Mouse (Mus musculus) MEL (cell line): ENCODE data around the gene Serpinf1. TPM values are rescaled to one million over a fixed set of nuclear protein-coding genes. Genes with fewer than 3 reads are reported as not detected.

ENCODE experiments used
- DNase-seq: peaks from one replicate; pipeline ENCODE4 v3.0.0; 2011; ENCODE audit warnings: low read depth, low spot score
- H3K27ac ChIP-seq: 2 replicates; pipeline ENCODE4 v1.5.1; 2012; ENCODE audit warnings: low read depth, mild to moderate bottlenecking, control low read depth, low read length, moderate library complexity; ENCODE audit not compliant: control insufficient read depth
- H3K27me3 ChIP-seq, 2 experiments: fragments of 150-350 bp in 1 of 2; sonication (generic) in 1 of 2; 2 replicates each; pipeline ENCODE4 v1.6.1; 2012; ENCODE audit warnings: low read length in 2 of 2, mild to moderate bottlenecking in 2 of 2, improper control_type of control experiment in 1 of 2, moderate library complexity in 1 of 2; ENCODE audit not compliant: insufficient read depth in 2 of 2, control insufficient read depth in 1 of 2
- H3K36me3 ChIP-seq, 2 experiments: 2 replicates each; pipeline ENCODE4 v1.6.1; 2012 to 2014; ENCODE audit warnings: low read length in 2 of 2, improper control_type of control experiment in 1 of 2, inconsistent platforms in 1 of 2, mild to moderate bottlenecking in 1 of 2; ENCODE audit not compliant: insufficient read depth in 2 of 2, control insufficient read depth in 1 of 2
- H3K4me1 ChIP-seq, 2 experiments: fragments of 150-350 bp in 1 of 2; sonication (generic) in 1 of 2; 2 replicates each; pipeline ENCODE4 v1.6.1; 2012; ENCODE audit warnings: low read length in 2 of 2, improper control_type of control experiment in 1 of 2, mild to moderate bottlenecking in 1 of 2; ENCODE audit not compliant: insufficient read depth in 2 of 2, control insufficient read depth in 1 of 2
- H3K4me3 ChIP-seq, 2 experiments: fragments of 150-350 bp in 1 of 2; sonication (generic) in 1 of 2; 2 replicates each; pipeline ENCODE4 v1.5.1; 2012; ENCODE audit warnings: low read depth in 2 of 2, low read length in 2 of 2, mild to moderate bottlenecking in 2 of 2, moderate library complexity in 2 of 2, control low read depth in 1 of 2, improper control_type of control experiment in 1 of 2; ENCODE audit not compliant: control insufficient read depth in 1 of 2, insufficient read depth in 1 of 2
- H3K79me2 ChIP-seq: 2 replicates; pipeline ENCODE4 v1.6.1; 2012; ENCODE audit warnings: mild to moderate bottlenecking, low read length, moderate library complexity; ENCODE audit not compliant: control insufficient read depth, poor library complexity, insufficient read depth
- H3K9ac ChIP-seq: 2 replicates; pipeline ENCODE4 v1.6.1; 2012; ENCODE audit warnings: low read depth, mild to moderate bottlenecking, control low read depth, low read length, moderate library complexity; ENCODE audit not compliant: control insufficient read depth, poor library complexity, severe bottlenecking
- H3K9me3 ChIP-seq: fragments of 150-350 bp; sonication (generic); replicated peaks from 2 replicates; pipeline ENCODE4 v1.6.1; 2012; ENCODE audit warnings: mild to moderate bottlenecking, low read length, improper control_type of control experiment, moderate library complexity; ENCODE audit not compliant: insufficient read depth
- BHLHE40 ChIP-seq: IDR thresholded peaks from 2 replicates; pipeline ENCODE4 v1.6.1; 2012; ENCODE audit warnings: low read depth, mild to moderate bottlenecking, inconsistent platforms, low read length, improper control_type of control experiment, borderline replicate concordance
- CHD1 ChIP-seq: IDR thresholded peaks from 2 replicates; pipeline ENCODE4 v1.6.1; 2012; ENCODE audit warnings: low read depth, mild to moderate bottlenecking, inconsistent platforms, low read length, improper control_type of control experiment
- CTCF ChIP-seq, 3 experiments: IDR thresholded peaks in 2 of 3; conservative IDR thresholded peaks in 1 of 3; 2 replicates each; pipeline ENCODE4 v1.5.1; 2011 to 2012; ENCODE audit warnings: low read length in 3 of 3, low read depth in 2 of 3, mild to moderate bottlenecking in 2 of 3, improper control_type of control experiment in 1 of 3, inconsistent platforms in 1 of 3, mixed read lengths in 1 of 3, moderate library complexity in 1 of 3; ENCODE audit not compliant: control insufficient read depth in 1 of 3, insufficient read depth in 1 of 3, poor library complexity in 1 of 3, severe bottlenecking in 1 of 3
- E2F4 ChIP-seq: IDR thresholded peaks from 2 replicates; pipeline ENCODE4 v1.6.1; 2011; ENCODE audit warnings: low read depth, low read length, improper control_type of control experiment, borderline replicate concordance
- ETS1 ChIP-seq: IDR thresholded peaks from 2 replicates; pipeline ENCODE4 v1.6.1; 2012; ENCODE audit warnings: low read depth, mild to moderate bottlenecking, inconsistent platforms, low read length, improper control_type of control experiment, moderate library complexity
- GABPA ChIP-seq: IDR thresholded peaks from 2 replicates; pipeline ENCODE4 v1.6.1; 2012; ENCODE audit warnings: low read depth, mild to moderate bottlenecking, inconsistent platforms, low read length, improper control_type of control experiment, moderate library complexity
- HCFC1 ChIP-seq: IDR thresholded peaks from 2 replicates; pipeline ENCODE4 v1.6.1; 2012; ENCODE audit warnings: low read depth, mild to moderate bottlenecking, inconsistent platforms, low read length, improper control_type of control experiment, moderate library complexity
- JUND ChIP-seq: IDR thresholded peaks from 2 replicates; pipeline ENCODE4 v1.6.1; 2011; ENCODE audit warnings: low read depth, mild to moderate bottlenecking, improper control_type of control experiment, low read length
- KAT2A ChIP-seq: conservative IDR thresholded peaks from 2 replicates; pipeline ENCODE4 v1.6.1; 2012; ENCODE audit warnings: low read depth, low read length, improper control_type of control experiment, inconsistent platforms
- MAFK ChIP-seq: IDR thresholded peaks from 2 replicates; pipeline ENCODE4 v1.6.1; 2011; ENCODE audit warnings: low read depth, mild to moderate bottlenecking, low read length, improper control_type of control experiment, borderline replicate concordance
- MAX ChIP-seq: IDR thresholded peaks from 2 replicates; pipeline ENCODE4 v1.6.1; 2011; ENCODE audit warnings: low read length, improper control_type of control experiment
- MAZ ChIP-seq: IDR thresholded peaks from 2 replicates; pipeline ENCODE4 v1.6.1; 2012; ENCODE audit warnings: low read depth, mild to moderate bottlenecking, inconsistent platforms, low read length, improper control_type of control experiment
- MEF2A ChIP-seq: IDR thresholded peaks from 2 replicates; pipeline ENCODE4 v1.6.1; 2014; ENCODE audit warnings: low read depth, mild to moderate bottlenecking, inconsistent platforms, low read length, improper control_type of control experiment; ENCODE audit not compliant: poor library complexity, insufficient replicate concordance, severe bottlenecking; ENCODE audit errors: extremely low read depth
- MYB ChIP-seq: IDR thresholded peaks from 2 replicates; pipeline ENCODE4 v1.6.1; 2011; ENCODE audit warnings: mild to moderate bottlenecking, low read depth, low read length, improper control_type of control experiment
- MYC ChIP-seq: IDR thresholded peaks from 2 replicates; pipeline ENCODE4 v1.6.1; 2011; ENCODE audit warnings: low read depth, mild to moderate bottlenecking, low read length, improper control_type of control experiment, moderate library complexity
- NELFE ChIP-seq: IDR thresholded peaks from 2 replicates; pipeline ENCODE4 v1.6.1; 2011; ENCODE audit warnings: low read depth, low read length, improper control_type of control experiment
- POLR2A ChIP-seq, 2 experiments: IDR thresholded peaks; 2 replicates each; pipeline ENCODE4 v1.6.1; 2011 to 2012; ENCODE audit warnings: low read length in 2 of 2, mild to moderate bottlenecking in 2 of 2, control low read depth in 1 of 2, improper control_type of control experiment in 1 of 2, low read depth in 1 of 2, moderate library complexity in 1 of 2; ENCODE audit not compliant: control insufficient read depth in 1 of 2, insufficient read depth in 1 of 2, poor library complexity in 1 of 2
- POLR2AphosphoS5 ChIP-seq: IDR thresholded peaks from 2 replicates; pipeline ENCODE4 v1.6.1; 2012; ENCODE audit warnings: low read depth, borderline replicate concordance, mild to moderate bottlenecking, inconsistent platforms, low read length, moderate library complexity, mixed read lengths
- RAD21 ChIP-seq: IDR thresholded peaks from 2 replicates; pipeline ENCODE4 v1.6.1; 2011; ENCODE audit warnings: mild to moderate bottlenecking, low read depth, low read length, improper control_type of control experiment
- SIN3A ChIP-seq: IDR thresholded peaks from 2 replicates; pipeline ENCODE4 v1.6.1; 2012; ENCODE audit warnings: low read length, improper control_type of control experiment, inconsistent platforms
- SMC3 ChIP-seq: IDR thresholded peaks from 2 replicates; pipeline ENCODE4 v1.6.1; 2011; ENCODE audit warnings: low read depth, low read length, improper control_type of control experiment
- TCF12 ChIP-seq: IDR thresholded peaks from 2 replicates; pipeline ENCODE4 v1.6.1; 2014; ENCODE audit warnings: low read depth, mild to moderate bottlenecking, inconsistent platforms, low read length, improper control_type of control experiment, moderate library complexity
- UBTF ChIP-seq: IDR thresholded peaks from 2 replicates; pipeline ENCODE4 v1.6.1; 2012; ENCODE audit warnings: low read depth, mild to moderate bottlenecking, inconsistent platforms, low read length, improper control_type of control experiment, moderate library complexity, borderline replicate concordance; ENCODE audit not compliant: insufficient read depth
- USF1 ChIP-seq: IDR thresholded peaks from 2 replicates; pipeline ENCODE4 v1.6.1; 2014; ENCODE audit warnings: low read depth, mild to moderate bottlenecking, inconsistent platforms, low read length, improper control_type of control experiment, moderate library complexity
- ZC3H11A ChIP-seq: IDR thresholded peaks from 2 replicates; pipeline ENCODE4 v1.6.1; 2012; ENCODE audit warnings: low read depth, mild to moderate bottlenecking, inconsistent platforms, low read length, improper control_type of control experiment
- ZKSCAN1 ChIP-seq: IDR thresholded peaks from 2 replicates; pipeline ENCODE4 v1.6.1; 2012; ENCODE audit warnings: low read depth, mild to moderate bottlenecking, inconsistent platforms, low read length, improper control_type of control experiment, moderate library complexity
- polyA plus RNA-seq, 2 experiments: library from polyadenylated mRNA; stranded (reverse) in 1 of 2; unstranded in 1 of 2; fragments of >175 nt in 1 of 2; fragments of >200 nt in 1 of 2; gene quantifications; 2 replicates each; pipeline versions ENCODE4 v1.2.1 to v1.2.4; 2012; ENCODE audit warnings: low replicate concordance in 2 of 2, low read depth in 1 of 2; ENCODE audit not compliant: insufficient read length in 2 of 2, insufficient read depth in 1 of 2, missing spikeins in 1 of 2
- total RNA-seq: library from RNA; depleted of rRNA; stranded (reverse); fragments of 300-350 nt; gene quantifications from 2 replicates; pipeline ENCODE4 v1.2.3, GENCODE M21; 2012

Serpinf1 gene
- total and polyA plus RNA-seq, 3 experiments = 0.36 TPM; not detected in 2

GRCm38 (mm10) chr11:75423091-75423490 lies 590 bp upstream of the Serpinf1 start:
- no peak for DNase-seq
- H3K27ac ChIP-seq = no peak overlapping the region
- TF ChIP-seq MAZ (no peak), SIN3A (no peak), POLR2AphosphoS5 (no peak), E2F4 (no peak), MAX (no peak)
- H3K9ac ChIP-seq = no peak overlapping the region
- no peak overlapping the region for H3K4me3 ChIP-seq
- H3K36me3 ChIP-seq = no peaks in the 10 kb centered on the region
- H3K79me2 ChIP-seq = no peaks in the 10 kb centered on the region
- no peaks in the 10 kb centered on the region for H3K4me1 ChIP-seq
- H3K9me3 ChIP-seq = no peaks in the 10 kb centered on the region
- no peaks in the 10 kb centered on the region for H3K27me3 ChIP-seq

GRCm38 (mm10) chr11:75421375-75422012 lies 1.0 kb downstream of the Serpinf1 start:
- DNase-seq = no peak
- no peaks in the 10 kb centered on the region for H3K27me3 ChIP-seq
- H3K27ac ChIP-seq = no peak overlapping the region

GRCm38 (mm10) chr11:75420810-75421374 lies 1.6 kb downstream of the Serpinf1 start:
- TF ChIP-seq HCFC1 = no peak
- no peak for TF ChIP-seq GABPA
- no peak for TF ChIP-seq CTCF (IDR thresholded peaks at IDR 0.05 in 2 of 3, conservative IDR thresholded peaks at IDR 0.05 in 1 of 3; ENCODE audit: control insufficient read depth in 1 of 3, insufficient read depth in 1 of 3, low read depth in 2 of 3, low read length in 3 of 3, poor library complexity in 1 of 3, severe bottlenecking in 1 of 3)
- TF ChIP-seq ETS1 = no peak
- no peak for TF ChIP-seq ZC3H11A
- TF ChIP-seq UBTF = no peak
- no peak for TF ChIP-seq MEF2A
- TF ChIP-seq BHLHE40 = no peak
- TF ChIP-seq MAZ = no peak
- no peak for TF ChIP-seq KAT2A
- no peak for TF ChIP-seq MYC
- TF ChIP-seq JUND = no peak
- no peak for TF ChIP-seq RAD21
- TF ChIP-seq MAX = no peak
- TF ChIP-seq SMC3 = no peak
- no peak for TF ChIP-seq POLR2AphosphoS5
- no peak for TF ChIP-seq TCF12
- no peak for TF ChIP-seq USF1
- no peak for TF ChIP-seq NELFE
- TF ChIP-seq MYB = no peak
- TF ChIP-seq, all 39 proteins: peak for 0
- Histone ChIP-seq H3K9me3 (no peaks in the 10 kb centered on the region), H3K9ac (no peak overlapping the region), H3K4me3 (no peak overlapping the region), H3K79me2 (no peaks in the 10 kb centered on the region), H3K4me1 (no peaks in the 10 kb centered on the region), H3K27ac (no peak overlapping the region), H3K27me3 (no peaks in the 10 kb centered on the region), H3K36me3 (no peaks in the 10 kb centered on the region)
- DNase-seq = no peak

More at GRCm38 (mm10) chr11:75421375-75422012, 1.0 kb downstream of the Serpinf1 start:
- H3K79me2 ChIP-seq = no peaks in the 10 kb centered on the region
- no peaks in the 10 kb centered on the region for H3K36me3 ChIP-seq
- H3K9ac ChIP-seq = no peak overlapping the region
- TF ChIP-seq JUND (no peak), ZKSCAN1 (no peak), MAFK (no peak), POLR2A (IDR thresholded peaks at IDR 0.05; ENCODE audit: control insufficient read depth in 1 of 2, insufficient read depth in 1 of 2, low read depth in 1 of 2, low read length in 2 of 2, poor library complexity in 1 of 2) (no peak), ETS1 (no peak), CHD1 (no peak), MAX (no peak), TCF12 (no peak)
- no peaks in the 10 kb centered on the region for H3K4me1 ChIP-seq
- H3K4me3 ChIP-seq = no peak overlapping the region
- H3K9me3 ChIP-seq = no peaks in the 10 kb centered on the region
